Mouse (Mus musculus): ENCODE data around the gene Clk1.

Clk1 gene

DNA sequence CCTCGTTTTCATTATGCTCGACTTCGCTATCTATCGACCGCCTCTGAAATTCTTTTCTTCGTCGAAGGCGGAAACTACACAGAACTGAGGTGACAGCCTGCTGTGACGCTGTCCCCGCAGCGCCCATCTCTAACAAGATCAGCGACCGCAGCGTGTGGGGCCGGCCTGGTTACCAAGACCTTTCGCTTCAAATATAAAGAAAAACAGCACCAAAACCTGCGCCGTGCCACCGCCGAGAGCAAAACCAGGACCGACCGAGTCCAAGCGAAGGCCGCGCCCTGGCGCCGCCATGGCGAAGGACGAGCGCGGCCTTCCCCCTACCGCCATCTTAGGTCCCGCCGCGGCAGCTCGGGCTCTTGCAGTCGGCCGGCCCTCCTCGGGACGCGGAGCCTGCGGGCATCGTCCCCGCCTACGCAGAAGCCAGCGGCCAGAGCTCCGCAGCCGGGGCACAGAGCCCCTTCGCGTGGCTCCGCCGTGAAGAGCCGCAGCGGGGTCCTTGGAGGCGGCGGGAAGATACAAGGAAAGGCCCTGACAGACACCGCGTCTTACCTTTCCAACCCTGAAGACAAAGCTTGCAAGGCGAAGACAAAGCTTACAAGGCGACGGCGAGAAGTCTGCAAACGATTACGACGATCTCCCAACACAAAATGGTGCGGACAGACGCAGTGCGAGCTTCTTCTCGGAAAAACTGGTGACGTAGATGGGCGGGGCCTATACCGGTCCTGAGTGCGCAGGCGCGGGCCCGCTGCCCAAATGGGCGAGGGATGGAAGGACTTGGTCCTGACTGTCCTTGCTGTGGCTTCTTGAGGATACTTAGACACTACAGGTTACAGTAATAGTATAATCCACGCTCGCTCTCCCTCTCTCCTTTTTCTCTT is at the start of gene Clk1:
Gene Clk1 (minus strand): TSS at position 696 of the 878 bp plus-strand sequence.
- in situ Hi-C loops (cut with MboI): no loop called here

GRCm38 (mm10) chr1:58465561-58465960 is 41.7 kb upstream of the Clk1 start:
- in situ Hi-C loops (cut with MboI): no loop called here

GRCm38 (mm10) chr1:58465042-58465441 is 41.2 kb upstream of the Clk1 start:
- in situ Hi-C loops (cut with MboI): no loop called here

DNA sequence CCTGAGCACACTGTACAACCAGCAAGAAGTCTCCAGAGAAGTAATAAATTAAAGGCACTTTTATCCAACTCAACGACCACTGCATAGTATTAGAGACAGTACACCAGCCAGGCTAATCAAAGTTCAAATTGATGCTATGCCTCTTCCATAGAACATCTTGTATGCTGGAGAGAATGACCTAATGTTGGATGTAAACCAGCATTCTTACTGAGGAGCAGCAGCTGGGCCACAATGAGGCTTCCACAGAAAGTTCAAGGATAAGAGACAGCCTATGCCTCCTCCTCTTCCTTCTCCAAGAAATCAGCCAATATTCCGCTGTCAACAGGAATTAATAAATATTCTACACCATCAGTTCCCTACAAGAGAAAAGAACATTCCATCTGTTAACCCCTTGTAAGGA is 40.1 kb upstream of the Clk1 start:
- in situ Hi-C loops (cut with MboI): no loop called here

GRCm38 (mm10) chr1:58460566-58460965 is 36.7 kb upstream of the Clk1 start:
- in situ Hi-C loops (cut with MboI): no loop called here

GRCm38 (mm10) chr1:58458867-58459266 is 35.0 kb upstream of the Clk1 start:
- in situ Hi-C loops (cut with MboI): no loop called here

GRCm38 (mm10) chr1:58458175-58458574 is 34.3 kb upstream of the Clk1 start:
- in situ Hi-C loops (cut with MboI): no loop called here

GRCm38 (mm10) chr1:58454316-58454715 is 30.4 kb upstream of the Clk1 start:
- in situ Hi-C loops (cut with MboI): no loop called here

GRCm38 (mm10) chr1:58448396-58448795 is 24.5 kb upstream of the Clk1 start:
- in situ Hi-C loops (cut with MboI): no loop called here

GRCm38 (mm10) chr1:58447766-58448165 is 23.9 kb upstream of the Clk1 start:
- in situ Hi-C loops (cut with MboI): no loop called here

DNA sequence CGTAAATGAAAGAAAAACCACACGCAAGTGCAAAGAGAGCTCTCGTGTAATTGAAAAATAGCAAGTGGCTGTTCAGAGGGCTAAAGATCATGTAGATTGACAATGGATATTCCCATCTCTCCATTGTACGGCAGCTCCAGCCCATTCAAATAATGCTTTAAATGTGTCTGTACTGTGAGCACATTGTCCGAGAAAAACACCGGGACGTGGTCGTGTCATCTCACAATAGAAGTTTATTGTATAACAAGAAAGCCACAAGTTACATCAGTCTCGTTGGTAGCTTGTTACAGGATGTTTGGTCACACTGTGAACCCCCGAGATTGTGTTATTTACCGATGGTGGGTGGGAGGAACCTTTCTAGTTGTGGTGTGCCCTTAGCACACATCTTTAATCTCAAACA is 22.0 kb upstream of the Clk1 start:
- in situ Hi-C loops (cut with MboI): no loop called here

- in situ Hi-C loops (cut with MboI): no loop called here
These were observed 21.4 kb upstream of the Clk1 start, which contains the start of the genes Nif3l1 and Ppil3 for GRCm38 (mm10) chr1:58445143-58445722. Nif3l1 (plus strand) TSS chr1:58445151. Ppil3 (minus strand) TSS chr1:58445486.

DNA sequence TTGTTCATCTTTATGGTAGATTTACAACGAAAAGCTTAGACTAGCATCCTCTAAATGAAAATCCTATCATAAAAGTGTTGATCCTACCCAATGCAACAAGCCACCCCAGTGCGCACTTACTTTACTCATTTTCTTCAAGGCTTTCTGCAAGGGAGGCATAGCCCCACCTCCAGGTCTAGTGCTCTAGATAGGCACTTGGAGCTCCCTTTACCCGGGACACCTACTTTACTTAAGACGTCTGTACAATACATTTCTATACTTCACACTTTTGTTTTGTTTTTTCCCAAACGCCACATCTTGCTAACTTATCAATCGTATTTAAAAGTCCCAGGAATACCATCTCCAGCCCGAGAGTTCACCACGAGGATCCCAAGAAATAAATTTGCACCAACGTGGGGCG is 20.8 kb upstream of the Clk1 start:
- in situ Hi-C loops (cut with MboI): no loop called here

GRCm38 (mm10) chr1:58424551-58424950 is 685 bp upstream of the Clk1 start:
- in situ Hi-C loops (cut with MboI): no loop called here

- in situ Hi-C loops (cut with MboI): no loop called here
These were observed 987 bp downstream of the Clk1 start for GRCm38 (mm10) chr1:58422879-58423278.

DNA sequence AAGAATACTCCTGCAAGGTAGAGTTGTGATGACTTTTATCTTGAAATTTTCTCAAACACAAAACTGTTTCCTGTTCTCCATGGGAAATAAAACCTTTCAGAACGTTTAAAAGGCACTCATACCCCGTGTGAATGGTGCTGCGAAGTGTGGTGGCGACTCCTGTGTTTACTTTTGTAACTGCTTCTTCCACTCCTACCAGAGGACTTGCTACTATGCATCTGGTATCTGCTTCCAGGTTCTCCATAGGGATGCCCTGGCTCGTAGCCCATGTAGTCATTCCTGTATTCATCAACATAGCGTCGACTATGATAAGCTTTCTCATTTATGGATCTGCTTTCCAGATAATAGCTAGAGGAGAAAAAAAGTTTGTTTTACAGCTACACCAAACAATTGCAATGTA is 2.9 kb downstream of the Clk1 start:
- in situ Hi-C loops (cut with MboI): no loop called here

DNA sequence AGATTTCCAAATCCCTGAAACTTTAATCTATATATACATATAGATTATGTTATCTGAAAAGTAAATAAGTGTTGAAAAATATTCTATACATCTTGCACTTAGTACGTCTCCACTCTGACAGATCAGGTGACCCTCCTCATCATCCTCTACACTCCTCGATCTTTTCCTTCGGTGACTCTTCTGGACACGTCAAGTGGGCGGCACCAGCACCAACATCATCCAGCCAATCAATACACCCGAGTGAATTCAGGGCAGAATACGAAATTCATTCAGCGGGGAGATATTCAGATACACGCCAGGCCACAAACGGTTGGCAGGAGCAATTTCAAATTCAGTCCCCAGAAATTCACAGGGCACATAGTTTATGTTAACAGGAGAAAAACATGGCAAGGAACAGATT is 3.8 kb downstream of the Clk1 start:
- in situ Hi-C loops (cut with MboI): no loop called here

DNA sequence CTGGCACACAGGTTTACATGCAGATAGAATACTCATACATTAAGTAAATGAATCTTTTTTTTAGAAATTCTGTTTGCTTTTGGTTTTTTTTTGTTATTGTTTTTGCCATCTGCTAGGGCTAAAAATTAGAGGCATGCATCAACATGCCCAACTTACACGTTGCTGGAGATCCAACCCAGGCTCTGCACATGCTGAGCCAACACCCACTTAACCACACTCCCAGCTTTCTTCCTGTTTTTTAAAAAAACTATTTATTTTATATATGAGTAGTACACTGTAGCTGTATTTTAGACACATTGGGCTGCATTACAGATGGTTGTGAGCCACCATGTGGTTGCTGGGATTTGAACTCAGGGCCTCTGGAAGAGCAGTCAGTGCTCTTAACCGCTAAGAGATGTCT is 7.8 kb downstream of the Clk1 start:
- in situ Hi-C loops (cut with MboI): no loop called here

GRCm38 (mm10) chr1:58415442-58415841 is 8.4 kb downstream of the Clk1 start:
- in situ Hi-C loops (cut with MboI): no loop called here

GRCm38 (mm10) chr1:58410776-58411175 is 13.1 kb downstream of the Clk1 start:
- in situ Hi-C loops (cut with MboI): no loop called here

- in situ Hi-C loops (cut with MboI): no loop called here
These were observed 13.7 kb downstream of the Clk1 start for GRCm38 (mm10) chr1:58410198-58410588.

DNA sequence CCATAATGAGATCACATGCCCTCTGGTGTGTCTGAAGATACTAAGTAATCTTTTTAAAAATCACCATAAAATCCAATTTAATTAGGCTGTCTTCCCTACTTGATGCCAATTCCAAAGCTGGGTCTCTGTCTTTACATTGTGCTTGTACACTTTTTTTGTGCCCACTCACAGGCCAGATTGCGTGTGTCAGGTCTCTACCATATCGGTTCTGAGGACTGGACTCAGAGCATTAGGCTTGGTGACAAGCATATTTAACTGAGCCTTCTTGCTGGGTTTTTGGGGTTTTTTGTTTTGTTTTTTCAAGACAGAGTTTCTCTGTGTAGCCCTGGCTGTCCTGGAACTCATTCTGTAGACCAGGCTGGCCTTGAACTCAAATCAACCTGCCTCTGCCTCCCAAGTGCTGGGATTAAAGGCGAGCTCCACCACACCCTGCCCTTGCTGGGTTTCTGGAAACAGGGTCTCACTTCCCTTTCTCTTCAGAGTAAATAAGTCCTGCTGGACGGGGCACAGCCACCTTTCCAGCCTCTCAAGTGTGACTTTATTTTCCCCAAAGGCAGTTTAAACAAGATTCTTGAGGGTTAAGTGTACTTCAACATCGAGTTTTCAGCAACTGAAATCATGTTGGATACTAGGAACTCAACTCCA is 14.2 kb downstream of the Clk1 start:
- in situ Hi-C loops (cut with MboI): no loop called here

- in situ Hi-C loops (cut with MboI): no loop called here
These were observed 15.7 kb downstream of the Clk1 start for GRCm38 (mm10) chr1:58408141-58408540.
